Mouse (Mus musculus) urinary bladder, postnatal 4 days (tissue): ENCODE results near the gene Pcbp4.

Experiments used
- DNase-seq, 2 experiments: peaks; one replicate each; pipeline ENCODE4 v3.0.0; 2021 to 2022; ENCODE audit warnings: low spot score in 2 of 2

Pcbp4 gene

DNA sequence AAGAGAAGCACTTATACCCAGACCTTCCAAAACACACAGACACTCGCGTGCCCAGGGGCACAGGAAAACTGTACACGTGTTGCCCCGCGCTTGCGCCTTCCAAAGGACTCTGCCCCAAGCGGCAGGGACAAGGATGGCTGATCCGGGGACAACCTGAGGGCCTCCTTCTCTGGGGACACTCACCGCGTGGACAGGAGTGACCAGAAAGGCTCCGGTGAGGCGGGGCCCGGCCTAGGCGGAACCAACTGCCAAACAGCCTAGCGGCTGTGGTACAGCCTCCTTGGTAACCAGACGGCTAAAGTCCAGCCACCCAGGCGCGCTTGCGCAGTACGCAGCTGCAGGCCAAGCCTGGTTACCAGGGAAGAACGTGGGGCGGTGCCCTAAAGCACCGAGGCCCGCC, 5.7 kb upstream of the Pcbp4 start, which contains the start of the genes Abhd14b and Abhd14a:
TSS of gene Abhd14b (plus strand) at position 112 of the 400 bp plus-strand sequence.
TSS of gene Abhd14a (minus strand) at position 331 of the 400 bp plus-strand sequence.
- DNase-seq = peak; percentile 89 to 93

DNA sequence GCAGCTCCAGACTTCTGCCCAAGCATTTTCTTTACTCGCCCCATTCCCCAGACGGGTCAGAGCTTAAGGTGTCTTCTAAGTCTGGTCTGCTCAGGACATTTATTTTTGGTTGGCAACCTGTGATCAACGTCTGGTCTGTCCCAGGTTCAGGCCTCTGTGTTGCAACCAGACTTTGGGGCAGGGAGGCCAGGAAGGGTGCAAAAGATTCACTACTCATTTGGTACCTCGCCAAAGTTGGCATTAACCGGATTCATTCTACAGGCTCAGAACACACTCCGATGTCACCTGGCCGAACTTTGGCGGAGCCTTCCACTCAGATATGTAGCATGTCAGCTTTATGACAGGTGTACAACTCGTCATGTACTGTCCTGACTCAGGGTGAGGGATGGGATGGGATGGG, 5.1 kb upstream of the Pcbp4 start:
- DNase-seq = no peak

DNA sequence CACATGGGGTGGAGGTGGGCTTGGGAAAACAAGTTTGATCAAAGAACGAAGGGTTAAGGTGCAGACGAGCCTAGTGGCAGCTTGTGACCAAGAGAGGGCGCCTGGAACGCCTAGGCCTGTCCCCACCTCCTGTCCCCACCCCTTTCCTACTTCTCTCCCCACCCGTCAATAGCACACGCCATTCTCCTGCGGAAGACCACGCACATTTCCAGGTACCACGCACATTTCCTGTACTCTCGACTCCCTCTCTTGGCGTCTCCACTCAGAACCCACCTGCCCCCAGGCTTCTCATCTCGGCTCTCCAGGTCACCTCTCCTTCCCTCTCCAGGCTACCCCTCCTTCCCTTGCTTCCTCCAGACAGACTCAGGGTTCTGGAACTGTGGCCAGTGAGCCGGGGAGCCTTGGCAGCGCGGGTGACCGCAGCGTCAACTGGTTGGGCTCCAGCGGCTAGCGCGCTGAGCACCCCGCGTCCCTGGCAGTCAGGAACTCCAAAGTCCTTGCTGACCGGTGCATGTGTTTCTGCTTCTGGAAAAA, 4.5 kb upstream of the Pcbp4 start:
- DNase-seq = peak in 1 of 2 experiments; percentile 66

DNA sequence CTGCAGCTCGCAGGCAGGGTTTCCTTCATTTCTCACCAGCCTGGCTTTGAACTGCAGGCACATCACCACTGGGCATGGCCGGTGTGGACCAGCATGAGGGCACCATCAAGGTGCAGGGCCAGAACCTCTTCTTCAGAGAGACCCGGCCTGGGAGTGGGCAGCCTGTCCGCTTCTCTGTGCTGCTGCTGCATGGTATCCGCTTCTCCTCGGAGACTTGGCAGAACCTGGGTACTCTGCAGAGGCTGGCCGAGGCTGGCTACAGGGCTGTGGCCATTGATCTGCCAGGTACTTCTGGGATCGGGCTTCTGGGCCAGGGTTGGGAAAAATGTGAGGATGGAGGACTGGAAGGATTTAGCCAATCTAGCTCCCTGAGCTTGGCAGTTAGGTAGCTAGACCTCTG, 3.1 kb upstream of the Pcbp4 start:
- no peak for DNase-seq

DNA sequence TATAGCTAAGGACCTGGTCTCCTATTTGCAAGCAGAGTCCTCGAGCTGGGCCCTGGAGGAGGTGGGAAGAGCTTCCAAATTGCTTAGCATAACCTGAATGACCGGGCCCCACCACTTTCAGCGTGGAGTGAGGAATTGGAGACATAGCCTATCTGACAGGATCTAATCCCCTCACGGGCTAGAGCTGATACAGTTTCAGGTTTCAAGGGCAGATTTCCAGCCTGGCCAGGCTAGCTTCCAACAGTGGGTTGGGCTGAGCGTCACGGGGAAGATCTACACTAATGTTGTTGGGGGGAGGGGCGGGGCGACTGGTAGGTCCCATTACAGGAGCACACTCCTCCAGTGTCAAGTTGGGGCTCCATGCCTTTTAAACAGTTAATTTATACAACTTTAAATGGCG, 2.4 kb upstream of the Pcbp4 start:
- DNase-seq = peak in 1 of 2 experiments; percentile 79

DNA sequence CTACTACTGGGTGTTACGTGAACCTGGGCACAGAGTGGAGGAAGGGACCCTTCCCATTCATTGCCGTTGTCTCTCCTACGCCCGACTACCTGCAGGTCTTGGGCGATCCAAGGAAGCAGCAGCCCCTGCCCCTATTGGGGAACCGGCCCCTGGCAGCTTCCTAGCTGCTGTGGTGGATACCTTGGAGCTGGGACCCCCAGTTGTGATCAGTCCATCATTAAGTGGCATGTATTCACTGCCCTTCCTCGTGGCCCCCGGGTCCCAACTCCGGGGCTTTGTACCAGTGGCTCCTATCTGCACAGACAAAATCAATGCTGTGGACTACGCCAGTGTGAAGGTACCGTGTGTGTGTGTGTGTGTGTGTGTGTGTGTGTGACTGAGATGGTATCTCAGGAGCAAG, 1.8 kb upstream of the Pcbp4 start:
- no peak for DNase-seq

DNA sequence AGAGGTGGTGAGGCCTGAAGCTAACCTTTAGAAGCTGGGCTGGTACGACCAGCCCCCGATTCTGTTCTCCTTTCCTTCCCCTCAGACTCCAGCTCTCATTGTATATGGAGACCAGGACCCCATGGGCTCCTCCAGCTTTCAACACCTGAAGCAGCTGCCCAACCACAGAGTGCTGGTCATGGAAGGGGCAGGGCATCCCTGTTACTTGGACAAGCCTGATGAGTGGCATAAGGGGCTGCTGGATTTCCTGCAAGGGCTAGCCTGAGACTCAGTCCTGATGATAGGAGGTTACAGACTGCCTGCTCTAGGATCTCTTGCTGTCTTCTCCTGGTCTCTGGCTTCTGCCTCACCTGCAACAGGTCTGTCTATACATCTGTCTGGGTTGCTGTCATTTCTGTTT, 1.2 kb upstream of the Pcbp4 start:
- DNase-seq = no peak

DNA sequence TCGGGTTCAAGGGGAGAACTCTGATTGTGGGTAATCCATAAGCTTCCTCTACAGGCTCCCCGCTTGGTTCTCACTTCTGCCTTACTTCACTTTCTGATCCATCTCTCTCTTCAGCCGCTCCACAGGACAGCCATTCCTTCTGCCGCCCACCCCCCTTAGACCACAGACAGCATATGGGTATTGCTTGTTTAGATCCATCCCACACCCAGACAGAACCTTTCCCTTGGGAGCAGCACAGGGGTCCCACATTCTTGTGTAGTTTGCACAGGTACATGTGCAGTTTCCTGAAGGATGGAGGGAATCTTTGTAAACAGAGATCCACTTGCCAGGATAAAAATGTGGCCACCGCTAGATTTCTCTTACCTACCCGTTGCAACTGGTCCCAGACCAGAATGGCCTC, 740 bp upstream of the Pcbp4 start:
- no peak for DNase-seq

DNA sequence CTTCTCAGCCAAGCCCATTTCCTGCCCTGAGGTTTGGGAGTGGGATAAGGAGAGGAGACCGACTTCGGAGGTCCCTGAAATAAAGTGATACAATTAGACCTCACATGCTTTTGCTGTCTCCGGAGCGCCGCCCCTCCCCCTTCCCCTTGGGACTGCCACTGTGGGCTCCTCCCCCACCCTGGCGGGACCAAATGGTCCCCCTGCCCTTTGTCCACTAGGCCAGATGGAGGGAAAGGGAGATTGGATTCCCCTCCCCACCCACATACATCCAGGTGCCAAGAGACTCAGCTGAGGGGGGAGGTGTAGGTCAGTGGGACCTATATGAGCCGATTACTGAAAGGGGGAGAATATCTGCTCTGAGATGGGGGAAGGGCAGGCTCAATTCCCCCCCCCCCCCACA, 270 bp upstream of the Pcbp4 start:
- no peak for DNase-seq

DNA sequence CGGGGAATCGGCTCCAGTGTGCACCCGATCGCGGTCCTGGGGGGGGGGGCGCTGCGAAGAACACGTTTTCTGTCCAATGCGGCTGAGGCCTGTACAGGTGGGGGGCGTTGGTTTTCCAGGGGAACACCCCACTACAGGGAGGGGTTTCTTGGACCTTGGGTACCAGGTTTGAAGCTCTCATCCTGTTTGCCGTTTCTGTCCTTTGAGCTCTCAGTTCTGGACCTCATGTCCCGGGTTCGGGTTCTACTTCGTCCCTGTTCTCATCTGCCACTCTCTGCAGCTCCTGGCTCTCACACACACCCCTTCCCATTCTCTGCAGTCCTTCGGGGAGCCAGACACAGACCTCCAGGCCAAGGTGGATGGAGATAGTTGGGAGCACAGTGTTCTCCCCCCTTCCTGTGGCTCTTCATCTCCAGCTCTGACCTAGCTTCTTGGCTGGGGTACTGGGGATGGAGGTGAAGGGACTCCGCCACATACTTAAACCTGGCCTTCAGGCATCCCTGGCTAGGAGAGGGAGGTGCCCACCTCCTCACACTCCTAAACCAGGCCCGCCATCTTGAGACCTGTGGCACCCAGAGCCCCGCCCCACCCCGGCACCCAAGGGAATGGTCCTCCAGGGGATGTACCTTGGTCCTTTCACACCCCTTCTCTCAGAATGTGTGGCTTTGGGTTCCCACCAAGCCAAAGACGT, 1.1 kb downstream of the Pcbp4 start:
- no peak for DNase-seq

DNA sequence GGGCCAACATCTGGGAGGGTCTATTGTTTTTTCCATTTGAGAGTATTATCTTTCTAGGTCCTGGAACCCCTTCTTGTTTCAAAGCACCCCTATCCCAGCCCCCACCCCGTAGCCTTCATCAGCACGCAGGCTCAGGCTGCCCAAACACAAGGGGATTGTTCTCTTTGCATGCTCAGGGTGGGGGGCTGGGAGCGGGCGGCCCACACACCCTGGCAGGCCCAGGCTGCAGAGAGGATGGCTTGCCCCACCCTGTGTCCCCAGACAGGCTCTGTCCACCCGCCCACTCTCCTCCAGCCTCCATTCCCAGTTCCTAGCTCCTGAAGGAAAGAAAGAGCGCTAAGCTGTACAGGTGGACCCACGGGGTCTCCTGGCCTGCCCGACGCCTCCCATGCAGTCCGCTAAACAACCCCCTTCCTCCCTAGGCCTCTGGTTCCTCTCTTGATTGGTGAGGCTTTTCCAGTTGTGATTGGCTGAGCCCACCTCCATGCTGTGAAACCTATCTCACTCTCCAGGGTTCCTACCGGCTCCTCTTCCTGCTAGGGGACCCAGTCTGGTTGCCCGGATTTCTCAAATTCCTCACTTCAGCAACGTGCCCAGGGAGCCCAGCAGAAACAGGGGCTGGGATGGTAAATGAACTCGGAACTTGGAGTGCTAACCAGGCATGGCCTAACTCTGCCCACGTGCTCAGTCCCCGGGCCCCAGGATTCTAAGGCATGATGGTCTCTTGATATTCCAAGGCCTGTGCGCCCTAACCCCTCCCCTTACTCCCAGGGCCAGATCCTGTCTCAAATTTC, 2.0 kb downstream of the Pcbp4 start:
- no peak for DNase-seq

DNA sequence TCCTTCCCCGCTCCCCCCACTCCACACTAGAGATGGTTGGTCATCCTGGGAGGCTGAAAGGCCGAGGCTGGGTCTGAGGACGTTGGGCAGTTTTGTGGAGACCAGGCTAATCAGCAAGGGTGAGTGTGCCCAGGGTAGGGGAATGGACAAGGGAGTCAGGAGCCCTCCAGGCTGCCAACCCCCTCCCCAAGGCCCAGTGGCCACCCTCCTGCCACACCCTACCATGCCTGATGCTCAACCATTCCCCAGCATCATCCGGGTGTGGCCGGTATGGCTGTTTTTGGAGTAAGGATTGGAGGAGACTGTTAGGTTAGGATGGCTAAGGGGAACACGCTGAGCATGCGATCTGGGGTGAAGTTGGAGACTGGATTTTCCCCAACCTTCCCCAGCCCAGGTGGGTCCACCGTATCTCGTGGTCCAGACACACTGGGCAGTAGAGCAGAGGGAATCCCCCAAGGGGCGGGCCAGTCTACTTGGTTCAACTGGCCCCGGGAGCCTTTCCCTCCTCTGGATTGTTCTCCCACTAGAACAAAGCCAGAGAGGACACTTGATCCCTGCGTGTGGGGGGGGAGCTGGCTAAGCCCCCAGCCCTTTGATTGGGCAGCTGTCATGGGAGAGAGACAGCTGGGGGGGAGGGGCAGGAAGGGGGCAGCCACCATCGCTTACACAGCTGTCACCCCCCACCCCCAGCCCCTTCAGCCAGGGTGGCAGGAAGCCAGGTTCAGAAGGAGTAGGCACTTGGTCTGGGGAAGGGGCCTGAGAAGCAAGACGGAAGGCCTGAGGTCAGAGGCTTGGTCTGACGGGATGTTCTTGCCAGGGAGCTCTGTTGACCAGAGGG, 3.5 kb downstream of the Pcbp4 start:
- DNase-seq = no peak

DNA sequence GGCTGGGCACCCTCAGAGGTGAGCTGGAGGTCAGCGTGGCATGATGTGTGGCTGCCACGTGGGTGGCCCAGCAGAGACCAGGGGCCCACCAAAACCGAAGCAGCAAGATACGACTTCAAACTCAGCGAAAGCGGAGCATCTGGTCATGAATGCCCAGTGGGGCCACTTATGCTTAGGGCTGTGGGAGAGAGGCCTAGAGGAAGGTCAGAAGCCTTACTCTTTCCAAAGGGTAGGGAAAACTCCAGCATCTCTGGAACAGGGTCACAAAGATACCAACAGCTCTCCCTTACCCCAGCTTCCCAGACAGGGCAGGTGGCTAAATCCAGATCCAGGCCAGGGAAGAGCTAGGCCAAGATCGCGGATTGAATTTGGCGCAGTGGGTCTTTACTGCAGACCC, 4.1 kb downstream of the Pcbp4 start:
- no peak for DNase-seq

DNA sequence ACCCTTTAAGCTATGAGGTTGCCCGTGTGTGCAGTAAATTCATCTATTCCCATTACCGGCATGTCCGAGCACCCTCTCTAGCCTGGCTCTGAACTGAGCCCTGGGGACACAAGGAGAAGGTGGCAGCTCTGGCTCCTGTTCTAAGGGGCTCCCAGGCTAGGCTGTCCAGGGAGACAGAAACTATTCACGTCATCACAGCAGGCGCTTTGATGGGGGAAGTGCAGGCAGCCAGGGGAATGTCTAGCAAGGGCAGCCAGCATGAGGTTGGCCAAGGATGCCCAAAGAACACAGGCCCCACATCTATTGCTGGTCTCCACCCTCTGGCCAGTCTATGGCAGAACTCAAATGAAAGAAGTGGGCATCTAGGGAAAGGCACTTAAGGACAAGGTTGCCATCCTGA, 4.8 kb downstream of the Pcbp4 start:
- DNase-seq = no peak

DNA sequence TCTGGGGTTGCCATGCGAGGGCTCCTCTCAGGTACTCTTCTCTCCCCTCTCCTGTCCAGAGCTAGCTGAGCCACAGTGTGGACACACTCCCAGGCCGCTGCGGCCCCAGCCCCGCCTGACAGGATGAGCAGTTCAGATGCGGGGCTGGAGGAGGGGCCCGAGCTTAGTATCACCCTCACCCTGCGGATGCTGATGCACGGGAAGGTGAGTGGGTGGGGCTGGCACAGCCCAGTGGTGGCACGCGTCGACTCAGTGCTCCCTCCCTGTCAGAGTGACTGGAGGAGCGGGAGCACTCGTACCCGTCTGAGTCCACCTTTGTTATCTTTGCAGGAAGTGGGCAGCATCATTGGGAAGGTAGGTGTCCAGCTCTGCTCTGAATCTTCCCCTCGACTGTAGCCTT, 6.9 kb downstream of the Pcbp4 start:
- DNase-seq = no peak

DNA sequence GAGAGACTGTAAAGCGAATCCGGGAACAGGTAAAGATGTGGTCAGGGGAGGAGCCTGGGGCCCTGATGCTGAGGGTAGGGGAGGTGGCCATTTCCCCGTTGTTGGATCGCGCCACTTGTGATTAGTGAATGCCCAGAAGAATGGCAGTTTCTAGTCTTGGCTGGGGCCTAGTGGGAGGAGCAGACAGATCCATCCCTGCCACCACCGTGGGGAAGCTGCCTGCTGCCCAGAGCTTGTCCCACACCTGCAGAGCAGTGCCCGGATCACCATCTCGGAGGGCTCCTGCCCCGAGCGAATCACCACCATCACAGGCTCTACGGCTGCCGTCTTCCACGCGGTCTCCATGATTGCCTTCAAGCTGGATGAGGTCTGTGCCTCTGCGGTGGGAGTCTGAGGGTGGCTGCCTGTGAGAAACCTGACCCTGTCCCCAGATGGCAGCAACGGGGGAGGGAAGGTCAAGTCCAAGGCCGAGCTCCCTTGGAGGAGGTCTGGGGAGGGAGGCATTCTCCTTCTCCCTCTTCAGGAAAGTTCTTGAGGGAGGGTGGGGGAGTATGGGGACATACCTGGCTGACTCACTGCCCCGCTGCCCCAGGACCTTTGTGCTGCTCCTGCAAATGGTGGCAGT, 7.4 kb downstream of the Pcbp4 start:
- DNase-seq = no peak

DNA sequence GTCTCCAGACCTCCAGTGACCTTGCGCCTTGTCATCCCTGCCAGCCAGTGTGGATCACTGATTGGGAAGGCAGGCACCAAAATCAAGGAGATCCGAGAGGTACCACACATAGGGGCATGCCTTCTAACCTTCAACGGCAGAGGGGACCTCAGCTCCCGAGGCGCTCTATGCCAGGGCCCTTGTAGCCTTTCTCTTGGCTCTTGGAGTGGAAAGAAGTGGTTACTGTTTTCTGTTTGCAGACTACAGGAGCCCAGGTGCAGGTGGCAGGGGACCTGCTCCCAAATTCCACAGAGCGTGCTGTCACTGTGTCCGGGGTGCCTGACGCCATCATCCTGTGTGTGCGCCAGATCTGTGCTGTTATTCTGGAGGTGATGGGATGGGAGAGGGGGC, 7.9 kb downstream of the Pcbp4 start:
- DNase-seq = no peak

DNA sequence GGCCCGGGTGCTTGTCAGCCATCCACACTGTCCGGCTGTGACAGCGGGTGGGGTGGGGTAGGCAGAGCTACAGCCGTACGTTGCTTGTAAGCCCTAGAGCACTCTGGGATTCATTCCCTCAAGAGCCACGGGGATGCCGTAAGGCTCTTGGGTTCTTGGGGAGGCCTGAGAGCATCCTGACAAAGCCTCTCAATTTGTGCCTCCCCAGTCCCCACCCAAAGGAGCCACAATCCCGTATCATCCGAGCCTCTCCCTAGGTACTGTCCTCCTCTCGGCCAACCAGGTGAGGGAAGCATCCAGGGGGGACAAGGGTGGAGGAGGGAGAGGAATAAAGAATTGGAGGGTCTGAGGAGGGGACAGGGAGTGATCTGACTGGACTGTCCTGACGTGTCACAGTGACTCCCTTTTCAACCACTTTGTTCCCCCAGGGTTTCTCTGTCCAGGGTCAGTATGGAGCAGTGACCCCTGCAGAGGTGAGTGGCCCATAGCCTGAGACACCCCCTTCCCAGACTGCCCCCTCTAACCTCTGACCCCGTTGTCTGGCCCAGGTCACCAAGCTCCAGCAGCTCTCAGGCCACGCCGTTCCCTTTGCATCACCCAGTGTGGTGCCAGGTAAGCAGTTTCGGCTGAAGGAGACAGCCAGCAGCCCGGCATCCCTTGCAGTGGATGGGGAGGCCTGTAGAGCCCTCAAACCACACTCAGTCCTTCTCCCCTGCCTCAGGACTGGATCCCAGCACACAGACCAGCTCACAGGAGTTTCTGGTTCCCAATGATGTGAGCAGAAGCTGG, 8.7 kb downstream of the Pcbp4 start:
- DNase-seq = no peak

DNA sequence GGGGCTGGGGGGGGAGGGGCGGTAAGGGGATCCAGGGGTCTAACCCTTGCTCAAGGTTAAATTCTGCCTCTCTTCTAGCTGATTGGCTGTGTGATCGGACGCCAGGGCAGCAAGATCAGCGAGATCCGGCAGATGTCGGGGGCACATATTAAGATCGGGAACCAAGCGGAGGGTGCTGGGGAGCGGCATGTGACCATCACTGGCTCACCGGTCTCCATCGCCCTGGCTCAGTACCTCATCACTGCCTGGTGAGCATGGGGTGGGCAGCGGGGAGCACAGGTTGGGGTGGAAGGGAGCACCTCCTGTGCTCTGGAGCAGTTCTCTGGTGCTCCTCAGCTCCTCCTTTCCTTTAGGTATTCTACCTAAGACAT, 9.3 kb downstream of the Pcbp4 start:
- DNase-seq = no peak

DNA sequence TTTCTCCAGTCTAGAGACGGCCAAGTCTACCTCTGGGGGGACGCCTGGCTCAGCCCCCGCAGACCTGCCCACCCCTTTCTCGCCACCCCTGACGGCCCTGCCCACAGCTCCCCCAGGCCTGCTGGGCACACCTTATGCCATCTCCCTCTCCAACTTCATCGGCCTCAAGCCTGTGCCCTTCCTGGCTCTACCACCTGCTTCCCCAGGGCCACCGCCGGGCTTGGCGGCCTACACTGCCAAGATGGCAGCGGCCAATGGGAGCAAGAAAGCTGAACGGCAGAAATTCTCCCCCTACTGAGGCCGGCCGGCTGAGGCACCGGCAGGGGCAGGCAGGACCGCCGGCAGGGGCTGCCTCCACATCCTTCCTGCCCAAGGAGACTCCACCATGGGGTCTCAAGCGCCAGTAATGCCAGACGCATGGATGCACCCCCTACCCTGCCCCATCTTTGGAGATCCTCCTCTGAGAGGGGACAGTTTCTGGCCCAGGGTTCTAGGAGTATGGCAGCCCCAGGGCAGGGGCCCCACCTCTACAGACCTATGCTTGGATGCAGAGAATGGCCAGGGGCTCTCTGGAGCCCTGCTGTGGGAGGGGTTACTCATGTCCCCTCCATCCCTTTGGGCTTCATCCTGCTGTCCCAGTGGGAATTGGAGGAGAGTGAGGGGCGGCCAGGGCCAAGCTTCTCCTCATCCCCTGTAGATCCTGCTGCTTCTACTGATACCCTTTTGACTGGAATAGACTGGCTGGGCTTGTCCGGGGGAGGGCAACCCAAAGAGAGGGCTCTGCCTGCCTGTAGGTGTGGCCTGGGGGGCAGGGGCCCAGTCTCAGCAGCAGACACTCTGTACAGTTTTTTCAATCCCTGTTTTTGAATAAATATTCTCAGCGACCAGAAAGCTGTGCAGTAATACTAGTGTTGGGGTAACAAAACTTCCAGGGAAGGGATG, 10.3 kb downstream of the Pcbp4 start:
- DNase-seq = no peak
